Mouse (Mus musculus): ENCODE results near the gene Lipk. TPM values are rescaled to one million over a fixed set of nuclear protein-coding genes. Genes with fewer than 3 reads are reported as not detected.

Gene Lipk
- total RNA-seq (2015) (not detected in 2 replicates), total RNA-seq (2017) (not detected in 2 replicates)

DNA sequence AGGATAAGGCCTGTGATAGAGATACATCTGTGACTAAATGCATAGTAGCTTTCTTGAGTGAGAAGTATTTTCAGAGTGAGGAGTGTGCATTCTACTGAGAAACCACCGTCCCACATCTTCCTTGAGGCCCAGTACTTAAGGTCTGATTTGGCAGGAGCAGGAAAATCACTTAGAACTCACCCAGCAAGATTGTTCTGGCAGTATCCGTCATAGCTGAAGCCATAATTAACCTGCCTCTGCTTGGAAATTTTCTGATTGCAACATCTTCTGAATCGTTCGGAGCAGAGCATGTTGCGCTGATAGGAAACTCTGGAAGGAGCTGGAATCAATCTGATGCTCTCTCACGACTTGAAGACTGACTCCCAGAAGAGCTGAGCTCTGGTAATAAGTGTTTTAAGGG, at the start of gene Lipk:
Lipk (plus strand) TSS at position 289 of the 400 bp plus-strand sequence.
- no peak for ATAC-seq (ENCODE audit: poor library complexity, severe bottlenecking)

DNA sequence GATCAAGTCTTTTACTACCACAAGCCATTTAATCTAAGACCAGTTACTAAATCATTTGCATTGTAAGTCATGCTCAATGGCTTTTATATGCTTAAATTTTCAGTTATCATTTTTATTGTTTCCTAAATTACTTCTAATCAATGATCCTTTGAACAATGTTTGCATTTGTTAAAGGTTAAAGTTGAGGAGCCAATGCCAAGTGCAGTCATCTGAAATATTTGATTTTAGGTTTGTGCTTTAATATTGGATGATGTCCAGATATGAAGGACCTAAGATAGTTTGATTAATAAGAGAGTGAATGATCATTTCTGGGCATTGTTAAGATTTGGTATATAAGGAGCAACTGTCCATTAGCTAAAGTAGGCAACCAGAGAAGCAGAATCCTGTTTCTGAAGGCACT, 47.2 kb upstream of the Lipk start, which contains the start of gene Lipf:
Lipf (plus strand) TSS at position 301 of the 400 bp plus-strand sequence.
- no peak for ATAC-seq (ENCODE audit: poor library complexity, severe bottlenecking)

DNA sequence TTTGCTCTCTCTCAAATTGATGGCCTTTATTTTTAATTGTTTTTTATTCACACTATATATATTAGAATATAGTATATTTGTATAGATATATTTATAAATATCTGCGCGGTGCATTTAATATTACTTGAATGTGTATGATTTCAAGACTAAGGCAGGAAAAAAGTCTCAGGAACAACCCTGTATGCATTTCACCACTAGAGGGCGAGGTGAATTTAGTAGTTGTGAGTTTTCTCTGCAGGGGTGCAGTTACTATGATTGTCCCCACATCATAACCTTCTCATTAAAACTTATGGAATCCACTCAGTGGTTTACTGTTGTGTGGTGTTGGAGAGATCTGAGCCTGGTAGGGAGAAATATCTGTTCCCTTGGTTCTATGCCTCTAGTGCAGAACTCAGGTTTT, 29.1 kb upstream of the Lipk start:
- no peak for ATAC-seq (ENCODE audit: poor library complexity, severe bottlenecking)

DNA sequence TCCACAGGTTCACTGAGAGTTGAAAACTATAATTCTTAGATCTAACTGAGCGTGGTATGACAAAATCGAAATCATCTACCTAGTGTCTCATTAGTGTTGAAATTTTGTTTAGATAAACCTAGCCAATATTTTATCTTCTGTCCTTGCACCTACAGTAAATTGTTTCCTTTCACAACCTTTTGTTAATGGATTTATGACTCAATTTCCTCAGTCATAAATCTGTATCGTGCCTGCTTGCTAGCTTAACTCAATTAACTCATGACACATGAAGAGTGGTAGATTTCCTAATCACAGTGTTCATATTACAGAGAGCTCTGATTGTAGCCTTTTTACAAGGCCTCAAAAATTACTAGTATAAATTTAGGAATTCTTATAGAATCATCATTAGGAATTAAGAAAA, 25.0 kb upstream of the Lipk start:
- ATAC-seq (ENCODE audit: poor library complexity, severe bottlenecking): no peak

DNA sequence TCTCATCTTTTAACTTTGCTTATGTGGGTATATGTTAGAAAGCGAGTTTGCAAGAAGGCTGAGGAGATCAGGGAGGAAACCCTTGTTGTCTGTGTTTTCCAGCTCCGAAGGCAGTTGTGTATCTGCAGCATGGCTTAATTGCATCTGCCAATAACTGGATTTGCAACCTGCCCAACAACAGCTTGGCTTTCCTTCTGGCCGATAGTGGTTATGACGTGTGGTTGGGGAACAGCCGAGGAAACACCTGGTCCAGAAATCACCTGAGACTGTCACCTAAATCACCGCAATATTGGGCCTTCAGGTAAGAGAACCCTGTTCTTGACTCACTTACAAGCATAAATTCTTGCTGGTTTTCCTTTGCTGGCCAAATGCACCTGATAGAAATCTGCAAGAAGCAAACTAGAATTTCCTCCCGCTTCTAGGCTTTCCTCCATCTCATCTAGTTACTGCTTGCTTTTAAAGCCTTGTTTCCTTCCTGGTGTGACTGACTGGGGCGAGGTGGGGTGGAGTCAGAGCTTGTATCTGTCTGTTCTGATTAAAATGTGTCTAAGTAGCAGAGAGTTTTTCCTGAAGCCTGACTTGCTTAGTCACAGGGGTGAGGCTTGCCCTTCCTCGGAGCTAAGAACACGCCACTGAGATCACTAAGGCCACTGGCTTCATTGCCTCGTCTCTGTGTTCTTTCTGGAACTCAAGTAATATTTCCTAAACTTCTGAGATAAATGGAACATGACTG, 13.5 kb downstream of the Lipk start:
- ATAC-seq (ENCODE audit: poor library complexity, severe bottlenecking): no peak

DNA sequence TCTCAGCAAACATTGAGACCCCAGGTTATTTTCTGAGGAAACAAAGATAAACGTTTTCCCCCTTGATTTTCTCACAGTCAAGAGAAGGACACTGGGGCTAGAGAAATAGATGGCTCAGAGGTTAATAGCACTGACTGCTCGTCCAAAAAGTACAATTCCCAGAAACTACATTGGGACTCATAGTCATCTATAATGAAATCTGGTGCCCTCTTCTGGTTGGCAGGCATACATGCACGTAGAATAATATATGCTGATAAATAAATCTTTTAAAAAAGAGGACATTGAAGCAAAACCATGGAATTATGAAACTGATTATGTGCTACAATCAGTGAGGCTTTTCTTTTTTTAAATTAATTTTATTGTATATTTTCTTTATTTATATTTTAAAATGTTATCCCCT, 14.7 kb downstream of the Lipk start:
- ATAC-seq (ENCODE audit: poor library complexity, severe bottlenecking): no peak

DNA sequence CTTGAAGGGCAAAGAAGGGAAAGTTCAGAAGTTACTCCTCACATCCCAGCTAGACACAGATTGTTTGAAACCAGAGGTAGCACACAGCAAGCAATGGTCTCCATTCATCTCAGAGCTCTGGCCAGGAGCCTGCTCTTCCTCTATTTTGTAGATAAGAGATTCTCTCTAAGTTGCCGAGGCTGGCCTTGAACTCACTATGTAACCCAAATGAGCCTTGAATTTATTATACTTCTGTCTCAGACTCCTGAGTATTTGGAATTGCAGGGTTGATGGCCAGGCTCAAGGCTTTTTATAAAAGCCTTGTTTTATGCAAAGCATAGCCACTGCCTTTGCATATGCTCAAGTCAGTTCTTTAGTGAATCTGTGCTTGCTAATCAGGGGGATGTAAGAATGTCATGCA, 31.6 kb downstream of the Lipk start:
- no peak for ATAC-seq (ENCODE audit: poor library complexity, severe bottlenecking)

DNA sequence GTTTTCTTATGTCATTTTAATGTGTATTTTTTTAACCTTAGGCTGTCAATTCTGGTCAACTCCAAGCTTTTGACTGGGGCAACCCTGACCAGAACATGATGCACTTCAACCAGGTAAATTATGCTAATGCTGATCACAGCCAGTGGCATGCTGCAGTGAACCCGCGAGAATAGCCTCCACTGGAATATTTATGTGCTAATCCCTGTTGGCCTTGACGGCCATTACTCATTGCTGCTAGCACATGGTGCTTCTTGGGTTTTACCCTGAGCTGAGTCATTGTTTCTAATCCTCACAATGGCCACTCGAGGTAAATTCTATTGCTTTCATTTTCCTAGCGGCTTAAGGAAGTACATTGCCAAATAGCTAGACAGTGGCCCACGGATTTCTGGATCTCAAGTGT, 34.9 kb downstream of the Lipk start:
- no peak for ATAC-seq (ENCODE audit: poor library complexity, severe bottlenecking)

DNA sequence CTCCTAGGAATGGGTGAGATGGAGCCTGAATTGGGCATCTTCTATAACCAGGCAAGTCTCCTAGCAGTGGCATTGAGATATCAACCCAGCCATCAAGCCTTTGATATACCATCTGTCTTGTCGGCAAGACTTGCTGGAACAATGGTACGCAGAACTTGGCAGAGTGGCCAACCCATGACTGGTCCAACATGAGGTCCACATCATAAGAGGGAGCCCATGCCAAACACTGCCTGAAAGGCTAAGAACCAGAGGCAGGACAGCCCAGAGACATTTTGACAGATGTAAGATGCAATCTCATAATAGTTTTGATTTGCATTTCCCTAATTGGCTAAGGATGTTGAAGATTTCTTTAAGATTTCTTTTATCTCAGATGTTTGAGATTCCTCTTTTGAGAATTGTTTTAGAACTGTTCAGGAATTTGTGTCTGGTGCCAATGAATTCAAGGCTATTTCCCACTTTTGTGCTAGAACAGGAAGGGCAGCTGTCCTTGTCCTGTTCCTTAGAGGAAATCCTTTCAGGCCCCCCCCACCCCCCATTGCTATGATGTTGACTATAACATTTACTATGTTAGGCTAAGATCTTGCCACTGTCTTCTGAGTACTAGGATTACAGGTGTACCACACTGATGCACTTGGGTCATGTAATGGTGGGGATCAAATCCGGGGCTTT, 41.4 kb downstream of the Lipk start:
- ATAC-seq (ENCODE audit: poor library complexity, severe bottlenecking): no peak

DNA sequence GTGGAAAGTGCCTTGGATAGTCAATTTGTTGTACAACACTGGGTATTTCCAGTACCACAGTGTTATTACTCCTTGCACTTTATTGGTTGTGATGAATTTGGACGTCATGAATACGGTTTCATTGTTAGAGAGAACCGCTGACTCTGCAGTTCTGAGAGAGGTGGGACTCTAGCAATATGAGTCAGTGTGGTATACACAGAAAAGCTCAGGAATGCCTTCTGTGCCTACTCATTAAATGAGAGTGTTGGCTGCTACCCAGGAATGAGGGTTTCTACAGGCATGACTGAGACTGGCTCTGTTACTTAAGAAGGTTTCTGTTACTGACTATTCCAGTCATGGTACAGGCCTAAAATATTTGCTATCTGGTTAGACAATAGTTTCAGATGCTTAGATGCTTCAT, 43.4 kb downstream of the Lipk start:
- ATAC-seq (ENCODE audit: poor library complexity, severe bottlenecking): no peak

DNA sequence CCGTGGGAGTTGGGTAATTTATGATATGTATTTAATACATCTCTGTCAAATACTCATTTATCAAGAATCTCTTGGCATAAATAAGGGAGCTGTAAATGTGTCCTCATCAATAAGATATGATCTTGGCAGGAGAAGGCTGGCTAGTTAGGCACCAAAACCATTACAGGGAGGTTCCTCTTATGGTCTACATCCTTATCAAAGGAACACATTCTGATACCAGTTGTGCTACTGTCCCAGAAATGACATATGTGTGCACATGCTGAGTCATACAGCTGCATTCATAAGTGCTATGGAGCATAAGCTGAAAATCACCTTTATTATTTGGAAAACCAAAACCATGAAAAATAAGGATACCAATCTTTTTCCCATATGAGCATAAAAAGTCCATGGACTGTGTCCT, 55.5 kb downstream of the Lipk start:
- ATAC-seq (ENCODE audit: poor library complexity, severe bottlenecking): no peak

DNA sequence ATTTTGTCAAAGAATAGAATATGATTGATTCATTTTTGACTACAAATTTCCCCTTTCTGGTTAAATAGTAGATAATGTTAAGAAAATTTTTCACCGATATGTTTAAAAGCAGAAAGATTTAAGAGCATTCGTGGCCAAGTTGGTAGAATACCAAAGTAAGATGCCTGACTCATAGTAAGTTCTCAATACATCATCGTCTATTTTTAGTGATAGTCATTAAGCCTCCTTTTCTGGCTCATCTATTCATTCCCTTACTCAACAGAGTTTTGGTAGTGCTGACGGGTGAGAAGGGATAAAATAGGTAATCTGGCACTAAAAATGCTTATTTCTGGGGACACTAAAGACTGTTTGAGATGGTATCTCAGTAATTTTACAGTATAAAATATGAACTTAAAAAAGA, 56.0 kb downstream of the Lipk start:
- ATAC-seq (ENCODE audit: poor library complexity, severe bottlenecking): no peak

DNA sequence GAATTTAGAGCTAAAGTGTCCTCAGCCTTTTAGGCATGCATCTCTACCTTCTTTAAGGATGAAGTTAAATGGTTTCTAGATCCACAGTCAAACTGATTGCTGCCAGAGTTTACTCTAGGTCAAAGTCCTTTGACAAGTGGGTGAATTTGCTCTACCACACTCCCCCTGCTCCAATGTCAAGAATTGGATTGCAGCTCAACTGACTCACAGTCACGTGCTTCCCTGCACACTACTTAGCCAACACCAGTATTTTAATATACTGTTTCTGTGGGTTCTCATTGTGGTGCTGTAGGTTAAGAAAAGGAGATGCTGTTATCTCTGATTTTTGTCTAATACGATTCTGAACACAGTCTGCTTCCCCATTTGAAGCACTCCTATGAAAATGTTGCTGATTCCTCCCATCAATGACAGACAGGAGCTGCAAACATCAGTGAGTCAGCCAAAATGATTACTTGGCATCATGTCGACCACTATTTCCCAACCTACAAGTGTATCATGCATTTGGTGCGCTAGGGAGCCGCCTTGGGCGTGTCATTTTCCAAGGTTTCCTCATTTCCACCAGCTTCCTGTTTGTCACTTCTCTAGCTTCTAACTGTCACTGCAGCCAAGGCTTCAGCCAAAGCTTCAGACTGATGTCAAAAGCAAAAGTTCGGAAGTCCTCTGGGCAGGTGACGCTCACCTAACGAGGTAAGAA, 58.8 kb downstream of the Lipk start, which contains the start of gene Lipn:
Lipn (plus strand) TSS at position 580 of the 694 bp plus-strand sequence.
- ATAC-seq (ENCODE audit: poor library complexity, severe bottlenecking): peak; percentile 88

DNA sequence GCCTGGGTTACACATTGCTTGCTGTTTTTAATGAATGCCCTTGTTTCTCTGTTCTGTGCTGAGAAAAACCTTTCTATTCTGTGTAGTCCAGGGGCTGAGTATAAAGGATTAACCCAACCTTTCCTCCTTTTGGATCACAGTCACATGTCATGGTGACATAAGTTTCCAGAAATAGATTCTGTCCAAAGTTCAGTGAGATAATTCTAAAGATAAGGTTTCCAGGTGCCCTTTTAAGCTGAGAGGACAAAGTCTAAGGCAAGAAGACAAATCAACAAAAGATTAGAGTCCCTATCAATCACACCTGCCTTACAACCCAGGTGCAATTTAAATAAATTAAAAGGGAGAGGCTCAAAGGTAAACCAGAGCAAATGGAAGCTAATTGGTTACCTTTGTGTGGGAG, 66.1 kb downstream of the Lipk start:
- no peak for ATAC-seq (ENCODE audit: poor library complexity, severe bottlenecking)

DNA sequence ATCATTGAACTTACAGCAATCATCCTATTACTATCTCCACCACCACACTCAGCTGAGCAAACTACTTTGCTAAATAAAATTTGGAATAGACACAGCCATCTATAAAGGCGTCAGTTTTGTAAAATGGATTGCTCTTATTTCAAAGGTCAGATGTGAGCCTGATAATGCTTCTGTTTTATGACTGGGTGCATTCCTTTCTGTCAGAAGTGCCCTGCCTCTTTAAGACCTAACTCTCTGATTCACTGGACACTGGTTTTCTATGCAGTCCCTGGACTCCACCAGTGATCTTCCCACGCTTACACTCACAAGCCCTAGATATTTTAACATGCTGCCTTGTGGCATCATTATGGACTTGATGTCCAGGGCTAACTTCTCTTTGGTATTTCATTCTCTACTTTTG, 70.0 kb downstream of the Lipk start:
- no peak for ATAC-seq (ENCODE audit: poor library complexity, severe bottlenecking)

DNA sequence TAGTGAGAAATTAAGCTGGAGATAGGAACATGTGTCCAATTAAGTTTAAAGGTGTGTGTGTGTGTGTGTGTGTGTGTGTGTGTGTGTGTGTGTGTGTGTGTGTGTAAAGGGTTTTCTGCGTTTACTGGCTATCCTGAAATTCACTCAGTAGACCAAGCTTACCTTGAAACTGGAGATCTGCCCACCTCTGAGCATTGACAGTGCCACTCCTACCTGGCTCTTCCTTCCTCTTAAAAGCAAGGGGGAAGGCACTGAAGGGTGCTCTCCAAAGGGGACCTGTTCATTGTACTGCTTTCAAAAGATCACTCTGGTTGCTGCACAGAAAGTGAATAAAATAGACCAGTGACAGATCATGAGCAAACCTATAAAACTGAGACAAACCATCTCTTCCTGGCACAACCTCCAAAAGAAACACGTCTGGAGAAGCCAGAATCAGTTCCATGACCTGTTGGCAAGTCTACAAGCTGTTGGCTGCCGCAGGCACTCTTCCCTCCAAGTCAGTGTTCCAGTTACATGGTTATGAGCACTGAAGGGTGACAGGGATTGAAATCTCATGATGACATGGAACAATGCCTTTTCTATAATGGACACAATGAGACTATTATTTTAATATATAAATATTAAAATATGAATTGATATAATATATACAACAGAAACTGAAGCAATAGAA, 81.1 kb downstream of the Lipk start:
- no peak for ATAC-seq (ENCODE audit: poor library complexity, severe bottlenecking)

DNA sequence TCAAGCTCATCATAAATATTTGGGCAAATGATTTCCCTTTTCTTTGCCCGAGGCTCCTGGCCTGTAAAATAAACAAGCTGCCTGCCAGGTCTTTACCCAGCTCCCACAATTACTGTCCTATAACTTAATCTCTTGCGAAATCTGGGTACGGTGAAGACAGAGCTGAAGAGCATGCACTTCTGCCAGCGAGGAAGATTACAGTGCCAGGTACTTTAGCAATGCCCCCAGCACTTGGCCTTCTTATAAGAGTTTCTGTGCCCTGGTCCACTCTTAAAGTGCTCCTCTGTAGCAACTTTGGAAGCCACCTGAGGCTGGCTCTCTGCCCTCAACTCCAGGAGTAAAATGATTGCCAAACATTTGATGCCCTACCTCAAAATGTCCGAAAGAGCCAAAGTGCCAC, 87.3 kb downstream of the Lipk start:
- ATAC-seq (ENCODE audit: poor library complexity, severe bottlenecking): no peak

DNA sequence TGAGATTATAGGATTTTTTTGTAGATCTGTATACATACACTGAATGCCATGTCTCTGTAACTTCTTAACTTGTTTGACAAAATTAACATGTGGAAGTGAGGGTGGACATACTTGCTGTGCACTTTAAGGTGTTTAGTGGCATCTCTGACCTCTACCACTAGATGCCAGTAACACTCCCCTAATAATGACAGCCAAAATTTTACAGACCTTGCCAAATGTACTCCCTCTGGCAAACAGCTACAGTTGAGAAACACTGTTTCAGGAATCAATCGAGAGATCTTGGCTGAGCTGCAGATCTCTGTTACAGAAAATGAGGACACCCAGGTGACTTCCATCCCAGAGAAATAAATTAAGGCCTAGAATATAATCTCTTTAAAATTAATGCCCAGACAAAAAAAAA, 88.1 kb downstream of the Lipk start:
- no peak for ATAC-seq (ENCODE audit: poor library complexity, severe bottlenecking)
